Mouse (Mus musculus) testis, adult 2 months (tissue): ENCODE results near the gene Gm20388. TPM values are rescaled to one million over a fixed set of nuclear protein-coding genes. Genes with fewer than 3 reads are reported as not detected.

Experiments
- H3K27ac ChIP-seq: fragments of 200-500 bp; 2 replicates; pipeline ENCODE4 v1.5.1; 2012; ENCODE audit warnings: low read depth, low read length; ENCODE audit not compliant: control insufficient read depth, insufficient read depth
- H3K27me3 ChIP-seq: fragments of 200-500 bp; 2 replicates; pipeline ENCODE4 v1.6.1; 2012; ENCODE audit warnings: mild to moderate bottlenecking, low read length, moderate library complexity; ENCODE audit not compliant: control insufficient read depth, insufficient read depth
- H3K36me3 ChIP-seq: fragments of 200-500 bp; 2 replicates; pipeline ENCODE4 v1.6.1; 2012; ENCODE audit warnings: mild to moderate bottlenecking, low read length; ENCODE audit not compliant: control insufficient read depth, insufficient read depth
- H3K4me1 ChIP-seq: fragments of 200-500 bp; 2 replicates; pipeline ENCODE4 v1.6.1; 2012; ENCODE audit warnings: low read length; ENCODE audit not compliant: control insufficient read depth, insufficient read depth
- H3K4me3 ChIP-seq: fragments of 200-500 bp; 2 replicates; pipeline ENCODE4 v1.5.1; 2012; ENCODE audit warnings: low read depth, mild to moderate bottlenecking, low read length, moderate library complexity, mixed read lengths; ENCODE audit not compliant: control insufficient read depth
- CTCF ChIP-seq: fragments of 200-500 bp; IDR thresholded peaks from 2 replicates; pipeline ENCODE4 v1.5.1; 2012; ENCODE audit warnings: low read depth, mild to moderate bottlenecking, inconsistent platforms, low read length, moderate library complexity; ENCODE audit not compliant: control insufficient read depth, insufficient read depth, insufficient replicate concordance
- POLR2A ChIP-seq: fragments of 200-500 bp; IDR thresholded peaks from 2 replicates; pipeline ENCODE4 v1.6.1; 2012; ENCODE audit warnings: low read depth, mild to moderate bottlenecking, inconsistent platforms, low read length, moderate library complexity; ENCODE audit not compliant: control insufficient read depth
- polyA plus RNA-seq: library from polyadenylated mRNA; depleted of rRNA; stranded (reverse); fragments of >200 nt; gene quantifications from 2 replicates; pipeline ENCODE4 v1.2.3, GENCODE M21; 2012

Gene Gm20388
- polyA plus RNA-seq, 1 experiment = 5.6 TPM

DNA sequence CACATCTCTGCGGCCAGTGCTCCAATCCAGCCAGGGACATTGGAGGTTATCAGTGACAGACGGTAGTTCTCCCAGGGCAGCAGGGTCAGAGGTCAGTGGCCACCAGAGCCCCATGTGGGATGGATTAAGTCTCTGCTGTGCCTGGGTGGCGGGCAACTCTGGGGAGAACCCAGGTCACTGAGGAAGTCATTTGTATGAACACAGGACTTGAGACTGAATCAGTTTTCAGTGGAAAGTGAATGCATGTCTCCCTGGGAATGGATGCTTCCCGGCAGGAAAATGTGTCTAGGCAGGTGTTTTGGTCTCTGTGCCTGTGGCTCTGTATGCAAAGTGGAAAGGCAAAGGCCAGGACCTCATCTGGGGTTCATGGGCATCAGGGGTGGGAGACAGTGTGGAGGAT is 922.6 kb downstream of the Gm20388 start:
- H3K4me1 ChIP-seq = no peaks in the 10 kb centered on the region; the same call in 1 of the 2 replicates

DNA sequence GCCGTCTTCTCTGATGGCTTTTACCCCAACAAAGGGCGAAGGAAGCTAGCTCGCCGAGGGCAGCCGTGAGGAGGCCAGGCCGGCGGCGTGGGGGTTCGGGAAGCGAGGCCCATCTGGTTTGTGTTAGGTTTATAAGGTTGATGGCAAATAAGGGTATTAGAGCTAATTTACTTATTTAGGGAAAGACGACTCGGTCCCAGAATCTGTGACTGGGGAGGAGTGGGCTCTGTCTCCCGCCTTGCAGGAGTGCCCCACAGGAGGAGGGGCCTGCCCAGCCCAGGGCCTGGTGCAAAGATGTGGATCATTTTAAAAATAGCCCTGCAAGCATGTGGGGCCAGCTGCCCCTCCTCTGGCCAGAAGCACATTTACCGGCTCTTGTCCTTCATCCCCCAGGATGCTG is 928.4 kb downstream of the Gm20388 start:
- Histone ChIP-seq H3K27me3 (no peaks in the 10 kb centered on the region), H3K4me3 (no peak overlapping the region), H3K27ac (no peak overlapping the region)

More for the DNA sequence above, 922.6 kb downstream of the Gm20388 start:
- H3K36me3 ChIP-seq = no peaks in the 10 kb centered on the region
- no peak overlapping the region for H3K27ac ChIP-seq
- TF ChIP-seq CTCF (no peak), POLR2A (no peak)
- H3K4me3 ChIP-seq = no peak overlapping the region
- no peaks in the 10 kb centered on the region; the same call in 1 of the 2 replicates for H3K27me3 ChIP-seq

GRCm38 (mm10) chr8:120843084-120843483 is 932.4 kb downstream of the Gm20388 start:
- Histone ChIP-seq H3K4me1 (no peaks in the 10 kb centered on the region), H3K27ac (no peak overlapping the region), H3K27me3 (no peaks in the 10 kb centered on the region), H3K36me3 (no peaks in the 10 kb centered on the region), H3K4me3 (no peak overlapping the region)
- TF ChIP-seq CTCF (no peak), POLR2A (no peak)

More for the DNA sequence above, 928.4 kb downstream of the Gm20388 start:
- Histone ChIP-seq H3K36me3 (no peaks in the 10 kb centered on the region), H3K4me1 (no peaks in the 10 kb centered on the region; the same call in 1 of the 2 replicates)
- no peak for TF ChIP-seq POLR2A
- no peak for TF ChIP-seq CTCF

DNA sequence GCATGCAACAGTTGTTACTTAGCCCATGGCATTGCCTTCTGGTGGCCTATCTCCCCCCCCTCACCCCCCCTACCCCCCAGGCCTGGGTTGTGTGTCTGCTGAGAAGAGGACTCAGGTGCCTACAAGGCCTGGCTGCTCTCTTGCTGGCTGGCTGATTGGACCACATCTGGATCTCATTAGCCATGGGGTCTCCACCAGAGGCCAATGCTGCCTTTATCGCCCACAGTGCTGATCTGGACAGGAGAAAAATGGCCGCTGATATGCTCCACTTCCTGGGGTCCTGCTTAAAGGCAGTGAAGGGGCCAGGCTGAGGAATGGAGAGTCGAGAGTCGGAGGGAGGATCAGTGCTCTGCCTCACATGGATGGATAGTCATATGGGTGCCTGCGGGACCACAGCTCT is 935.4 kb downstream of the Gm20388 start:
- peaks cover 3% of the 10 kb centered on the region; the same call in 1 of the 2 replicates for H3K4me1 ChIP-seq
- no peak overlapping the region for H3K4me3 ChIP-seq
- H3K36me3 ChIP-seq = no peaks in the 10 kb centered on the region
- H3K27me3 ChIP-seq = no peaks in the 10 kb centered on the region
- H3K27ac ChIP-seq = no peak overlapping the region
- TF ChIP-seq CTCF (no peak), POLR2A (no peak)

DNA sequence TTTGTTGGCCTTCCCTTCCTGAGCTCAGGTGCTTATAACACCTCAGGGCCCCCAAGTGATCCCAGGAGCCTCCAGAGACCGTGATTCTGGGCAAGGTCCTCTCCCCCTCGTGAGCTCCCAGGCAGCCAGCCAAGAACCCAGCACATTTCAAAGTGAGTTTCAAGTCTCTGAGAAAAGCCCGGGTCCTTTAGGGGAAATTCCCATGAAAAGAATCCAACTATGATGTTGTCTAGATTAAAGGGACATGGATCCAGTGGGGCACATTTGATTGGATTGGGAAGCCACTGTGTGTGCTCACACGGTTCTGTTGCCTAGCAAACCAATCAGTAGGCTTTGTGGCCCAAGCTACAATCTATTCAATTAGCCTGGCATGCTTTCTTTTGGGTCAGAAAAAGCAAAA is 936.6 kb downstream of the Gm20388 start:
- no peaks in the 10 kb centered on the region for H3K27me3 ChIP-seq
- peaks cover 3% of the 10 kb centered on the region; the same call in 1 of the 2 replicates for H3K4me1 ChIP-seq
- H3K36me3 ChIP-seq = no peaks in the 10 kb centered on the region
- no peak overlapping the region for H3K4me3 ChIP-seq
- no peak overlapping the region for H3K27ac ChIP-seq
- TF ChIP-seq POLR2A = no peak
- TF ChIP-seq CTCF = no peak

- Histone ChIP-seq H3K4me3 (no peak overlapping the region), H3K27ac (no peak overlapping the region), H3K27me3 (no peaks in the 10 kb centered on the region)
Observed at GRCm38 (mm10) chr8:120847735-120848134, 937.1 kb downstream of the Gm20388 start.

GRCm38 (mm10) chr8:120848434-120848833 is 937.8 kb downstream of the Gm20388 start:
- Histone ChIP-seq H3K27me3 (no peaks in the 10 kb centered on the region), H3K36me3 (no peaks in the 10 kb centered on the region), H3K27ac (no peak overlapping the region), H3K4me1 (peaks cover 3% of the 10 kb centered on the region; the same call in 1 of the 2 replicates), H3K4me3 (no peak overlapping the region)
- TF ChIP-seq CTCF (no peak), POLR2A (no peak)

More at GRCm38 (mm10) chr8:120847735-120848134, 937.1 kb downstream of the Gm20388 start:
- Histone ChIP-seq H3K4me1 (peaks cover 3% of the 10 kb centered on the region; the same call in 1 of the 2 replicates), H3K36me3 (no peaks in the 10 kb centered on the region)
- TF ChIP-seq CTCF = no peak
- no peak for TF ChIP-seq POLR2A

DNA sequence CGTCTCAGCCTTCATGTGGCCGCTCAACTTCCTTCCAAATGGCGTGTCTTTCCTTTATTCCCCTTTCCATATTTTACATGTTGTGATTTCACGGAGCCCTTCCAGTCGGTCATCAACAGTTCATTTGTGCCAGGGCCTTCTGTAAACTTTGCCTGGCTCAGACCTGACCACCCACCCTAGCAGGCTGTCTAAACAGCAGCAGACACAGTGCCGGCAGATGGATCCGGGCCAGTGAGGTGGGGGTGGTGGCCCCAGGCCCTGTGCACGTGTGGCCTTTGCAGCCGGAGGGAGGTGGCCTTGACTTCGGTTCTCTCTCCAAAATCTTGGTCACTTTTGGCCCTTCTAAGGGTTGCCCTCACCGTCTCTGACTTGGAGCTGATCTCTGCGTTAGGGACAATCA is 940.8 kb downstream of the Gm20388 start:
- no peaks in the 10 kb centered on the region for H3K27me3 ChIP-seq
- no peak overlapping the region for H3K27ac ChIP-seq
- H3K4me3 ChIP-seq = no peak overlapping the region
- no peaks in the 10 kb centered on the region for H3K36me3 ChIP-seq
- TF ChIP-seq CTCF (no peak), POLR2A (no peak)
- H3K4me1 ChIP-seq = peaks cover 7% of the 10 kb centered on the region
